Mouse (Mus musculus) B cell, adult 2 months (primary cell): Measurements from ENCODE around the gene Pard3.

Source experiments
- DNase-seq, 2 experiments: peaks; one replicate each; pipeline ENCODE4 v3.0.0; 2022

The Pard3 gene

GRCm38 (mm10) chr8:127512580-127512979 is 448.9 kb downstream of the Pard3 start:
- no peak for DNase-seq

- DNase-seq: no peak
These were observed 451.4 kb downstream of the Pard3 start for GRCm38 (mm10) chr8:127514810-127515735.

GRCm38 (mm10) chr8:127516043-127516442 is 452.4 kb downstream of the Pard3 start:
- no peak for DNase-seq

- DNase-seq: no peak
These were observed 462.0 kb downstream of the Pard3 start for GRCm38 (mm10) chr8:127525673-127526072.

- no peak for DNase-seq
These were observed 464.6 kb downstream of the Pard3 start for GRCm38 (mm10) chr8:127528315-127528714.

- DNase-seq: no peak
These were observed 466.1 kb downstream of the Pard3 start for GRCm38 (mm10) chr8:127529746-127530145.

- no peak for DNase-seq
These were observed 468.2 kb downstream of the Pard3 start for GRCm38 (mm10) chr8:127531866-127532265.

GRCm38 (mm10) chr8:127534789-127535188 is 471.1 kb downstream of the Pard3 start:
- no peak for DNase-seq

- DNase-seq: no peak
These were observed 471.6 kb downstream of the Pard3 start for GRCm38 (mm10) chr8:127535192-127535845.

GRCm38 (mm10) chr8:127535846-127536220 is 472.1 kb downstream of the Pard3 start:
- no peak for DNase-seq

- no peak for DNase-seq
These were observed 476.1 kb downstream of the Pard3 start for GRCm38 (mm10) chr8:127539803-127540202.

GRCm38 (mm10) chr8:127540273-127540672 is 476.6 kb downstream of the Pard3 start:
- no peak for DNase-seq

- DNase-seq: no peak
These were observed 478.5 kb downstream of the Pard3 start for GRCm38 (mm10) chr8:127542162-127542561.

GRCm38 (mm10) chr8:127543676-127544075 is 480.0 kb downstream of the Pard3 start:
- DNase-seq: no peak

GRCm38 (mm10) chr8:127546161-127546560 is 482.5 kb downstream of the Pard3 start:
- DNase-seq: no peak

GRCm38 (mm10) chr8:127550928-127551327 is 487.2 kb downstream of the Pard3 start:
- DNase-seq: no peak

- no peak for DNase-seq
These were observed 488.5 kb downstream of the Pard3 start for GRCm38 (mm10) chr8:127552161-127552595.

GRCm38 (mm10) chr8:127552836-127553235 is 489.1 kb downstream of the Pard3 start:
- no peak for DNase-seq

- DNase-seq: no peak
These were observed 489.9 kb downstream of the Pard3 start for GRCm38 (mm10) chr8:127553582-127553981.

GRCm38 (mm10) chr8:127555795-127556194 is 492.1 kb downstream of the Pard3 start:
- DNase-seq: no peak

GRCm38 (mm10) chr8:127556964-127557363 is 493.3 kb downstream of the Pard3 start:
- DNase-seq: no peak

GRCm38 (mm10) chr8:127557566-127557965 is 493.9 kb downstream of the Pard3 start:
- no peak for DNase-seq

GRCm38 (mm10) chr8:127563634-127564033 is 499.9 kb downstream of the Pard3 start:
- no peak for DNase-seq

GRCm38 (mm10) chr8:127564426-127564825 is 500.7 kb downstream of the Pard3 start:
- no peak for DNase-seq
